Mouse (Mus musculus) spleen, adult 2 months (tissue): ENCODE measurements at regions not wholly inside any gene's neighbourhood (a gene's known extent, or its start where the extent isn't known, plus 50 kb on each side); places are given as distances from the start of the nearest gene placed in this dataset.

Source experiments
- CTCF ChIP-seq: fragments of 200-500 bp; IDR thresholded peaks from 2 replicates; pipeline ENCODE4 v1.5.1; 2011; ENCODE audit warnings: mild to moderate bottlenecking, inconsistent platforms; ENCODE audit not compliant: insufficient read depth, insufficient read length, insufficient replicate concordance; ENCODE audit errors: extremely low read depth
- POLR2A ChIP-seq: fragments of 200-500 bp; IDR thresholded peaks from 2 replicates; pipeline ENCODE4 v1.6.1; 2011; ENCODE audit warnings: low read depth, low read length, inconsistent platforms

DNA sequence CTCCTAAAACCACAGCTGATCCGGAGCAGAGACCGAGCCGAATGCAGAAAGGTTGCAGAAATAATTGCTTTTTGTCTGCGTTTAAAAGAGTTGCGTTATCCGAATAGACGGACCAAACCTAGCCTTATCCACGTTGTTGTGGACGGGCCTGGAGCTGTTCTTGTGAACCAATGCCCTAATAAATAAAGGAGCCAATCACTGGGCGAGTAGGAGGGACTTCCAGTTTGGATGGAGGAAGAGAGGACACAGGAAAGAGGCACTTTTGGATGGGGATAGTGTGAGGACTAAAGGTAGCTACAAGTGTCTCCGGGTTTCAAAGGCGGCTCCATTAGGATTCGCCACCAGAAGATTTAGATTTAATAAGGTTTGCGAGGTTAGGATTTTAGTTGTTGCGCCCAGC, 69.4 kb upstream of the Arid2 start:
- TF ChIP-seq CTCF (no peak), POLR2A (no peak)
